Mouse (Mus musculus) liver, postnatal 0 days (tissue): ENCODE data around the gene Taf15. TPM values are rescaled to one million over a fixed set of nuclear protein-coding genes. Genes with fewer than 3 reads are reported as not detected.

Experiments
- ATAC-seq: fragments of 200-750 bp; cut with Nextera tagmentation; 2 replicates; pipeline ENCODE4 v1.8.0; 2017; ENCODE audit warnings: mild to moderate bottlenecking, moderate library complexity
- DNase-seq: peaks from one replicate; pipeline ENCODE4 v3.0.0-alpha.2; 2016
- H3K27ac ChIP-seq: fragments of 300-500 bp; sonication (generic); 2 replicates; pipeline ENCODE4 v1.5.1; 2014; ENCODE audit warnings: antibody characterized with exemption, moderate library complexity, mild to moderate bottlenecking, low read depth
- H3K27me3 ChIP-seq: fragments of 300-500 bp; sonication (generic); 2 replicates; pipeline ENCODE4 v1.6.1; 2014; ENCODE audit warnings: low read length, control low read depth, mixed read lengths; ENCODE audit not compliant: insufficient read depth
- H3K36me3 ChIP-seq: fragments of 300-500 bp; sonication (generic); replicated peaks from 2 replicates; pipeline ENCODE4 v1.6.1; 2014; ENCODE audit warnings: mild to moderate bottlenecking, control low read depth, low read length, moderate library complexity, mixed read lengths; ENCODE audit not compliant: insufficient read depth
- H3K4me1 ChIP-seq: fragments of 300-500 bp; sonication (generic); 2 replicates; pipeline ENCODE4 v1.6.1; 2014; ENCODE audit warnings: antibody characterized with exemption, mild to moderate bottlenecking, control low read depth; ENCODE audit not compliant: insufficient read depth
- H3K4me2 ChIP-seq: fragments of 300-500 bp; sonication (generic); 2 replicates; pipeline ENCODE4 v1.6.1; 2014; ENCODE audit warnings: low read depth, mild to moderate bottlenecking, low read length, moderate library complexity, mixed read lengths
- H3K4me3 ChIP-seq: fragments of 300-500 bp; sonication (generic); 2 replicates; pipeline ENCODE4 v1.5.1; 2014; ENCODE audit warnings: low read depth, low read length
- H3K9ac ChIP-seq: fragments of 300-500 bp; sonication (generic); replicated peaks from 2 replicates; pipeline ENCODE4 v1.6.1; 2014; ENCODE audit warnings: mild to moderate bottlenecking, moderate library complexity
- H3K9me3 ChIP-seq: fragments of 300-500 bp; sonication (generic); 2 replicates; pipeline ENCODE4 v1.6.1; 2016; ENCODE audit warnings: mild to moderate bottlenecking, control low read depth, low read length, mixed read lengths
- CTCF ChIP-seq: sonication (generic); IDR thresholded peaks from 2 replicates; pipeline ENCODE4 v1.5.1; 2016; ENCODE audit warnings: antibody characterized with exemption, low read depth
- EP300 ChIP-seq: IDR thresholded peaks from 2 replicates; pipeline ENCODE4 v1.6.1; 2016; ENCODE audit warnings: antibody characterized with exemption, low read depth, mild to moderate bottlenecking
- WGBS: fragments of 180-500 bp; shearing (Covaris S2); extraction: QIAGEN DNeasy Blood & Tissue Kit; methylation state at CpG from one replicate; pipeline ENCODE4 v1.1.7; 2014; ENCODE audit not compliant: insufficient replicate concordance; 5-methylcytosine and 5-hydroxymethylcytosine counted together
- polyA plus RNA-seq: library from polyadenylated mRNA; unstranded; fragments of >200 nt; fragmentation: Nextera tagmentation; extraction: Ambion mirVana; gene quantifications from 2 replicates; pipeline ENCODE4 v1.2.1, GENCODE M21; 2015

Gene Taf15
- polyA plus RNA-seq, 1 experiment from 2014 or later, result 3.4 TPM

GRCm38 (mm10) chr11:83445001-83445400 is 27.9 kb upstream of the Taf15 start:
- ATAC-seq, result no peak
- Histone ChIP-seq H3K27me3 (peaks cover 47% of the 10 kb centered on the region), H3K4me1 (peaks cover 18% of the 10 kb centered on the region), H3K36me3 (no peaks in the 10 kb centered on the region), H3K27ac (no peak overlapping the region), H3K4me3 (peak overlapping the region; percentile 37), H3K4me2 (peak overlapping the region; percentile 65), H3K9me3 (no peaks in the 10 kb centered on the region), H3K9ac (no peak overlapping the region)
- TF ChIP-seq CTCF (no peak), EP300 (no peak)
- 20% methylated on average over 19 of the region's 19 CpGs for WGBS
- no peak for DNase-seq

DNA sequence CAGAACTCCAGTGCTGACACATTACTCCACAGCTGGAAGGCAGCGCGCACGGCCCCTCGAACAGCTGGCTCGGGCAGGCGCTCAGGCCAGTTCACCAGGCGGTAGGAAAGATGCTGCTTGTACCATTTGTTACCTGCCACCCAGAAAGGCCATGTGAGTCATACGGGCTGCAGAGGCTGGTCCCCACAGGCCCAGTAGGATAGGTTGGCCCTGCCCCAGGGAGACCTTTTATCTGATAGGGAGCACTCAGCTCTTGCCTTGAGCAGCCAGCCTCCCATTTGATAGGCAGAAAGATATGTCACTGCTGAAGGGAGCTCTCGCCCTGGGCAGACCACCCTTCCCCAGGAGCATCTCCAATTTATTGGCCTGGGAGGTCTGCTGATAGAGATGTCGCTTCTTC is 25.3 kb upstream of the Taf15 start:
- Histone ChIP-seq H3K9me3 (no peaks in the 10 kb centered on the region), H3K36me3 (no peaks in the 10 kb centered on the region), H3K27me3 (peaks cover 29% of the 10 kb centered on the region), H3K4me3 (no peak overlapping the region), H3K4me2 (no peak overlapping the region), H3K9ac (no peak overlapping the region), H3K4me1 (peaks cover 18% of the 10 kb centered on the region), H3K27ac (no peak overlapping the region)
- WGBS, result 75% methylated on average over 10 of the region's 10 CpGs
- TF ChIP-seq EP300 (no peak), CTCF (no peak)
- DNase-seq (no peak), ATAC-seq (no peak)

GRCm38 (mm10) chr11:83448021-83448926 is 24.6 kb upstream of the Taf15 start:
- peaks cover 23% of the 10 kb centered on the region for H3K27me3 ChIP-seq
- no peak overlapping the region for H3K9ac ChIP-seq
- H3K4me2 ChIP-seq, result no peak overlapping the region
- no peak overlapping the region for H3K4me3 ChIP-seq
- WGBS, result 51% methylated on average over 16 of the region's 16 CpGs
- H3K4me1 ChIP-seq, result peaks cover 18% of the 10 kb centered on the region
- TF ChIP-seq CTCF (no peak), EP300 (no peak)
- H3K27ac ChIP-seq, result no peak overlapping the region
- peak; percentile 27; the same call in 1 of the 2 replicates for ATAC-seq
- DNase-seq, result no peak
- H3K9me3 ChIP-seq, result no peaks in the 10 kb centered on the region
- no peaks in the 10 kb centered on the region for H3K36me3 ChIP-seq

GRCm38 (mm10) chr11:83448927-83449236 is 24.0 kb upstream of the Taf15 start:
- no peak for ATAC-seq
- Histone ChIP-seq H3K36me3 (no peaks in the 10 kb centered on the region), H3K9ac (no peak overlapping the region), H3K27me3 (peaks cover 17% of the 10 kb centered on the region), H3K4me2 (no peak overlapping the region), H3K4me1 (peaks cover 15% of the 10 kb centered on the region), H3K4me3 (no peak overlapping the region), H3K27ac (no peak overlapping the region), H3K9me3 (no peaks in the 10 kb centered on the region)
- DNase-seq, result no peak
- no peak for TF ChIP-seq EP300
- TF ChIP-seq CTCF, result no peak

- WGBS, result 41% methylated on average over 4 of the region's 4 CpGs
- no peak overlapping the region for H3K27ac ChIP-seq
- peaks cover 12% of the 10 kb centered on the region; the same call in 1 of the 2 replicates for H3K27me3 ChIP-seq
- H3K4me1 ChIP-seq, result peaks cover 15% of the 10 kb centered on the region
- ATAC-seq (no peak), DNase-seq (no peak)
- no peaks in the 10 kb centered on the region for H3K9me3 ChIP-seq
- no peak for TF ChIP-seq EP300
- no peak for TF ChIP-seq CTCF
- H3K36me3 ChIP-seq, result no peaks in the 10 kb centered on the region
- H3K9ac ChIP-seq, result no peak overlapping the region
- H3K4me2 ChIP-seq, result no peak overlapping the region
- H3K4me3 ChIP-seq, result no peak overlapping the region
Measured at GRCm38 (mm10) chr11:83449298-83449697, 23.6 kb upstream of the Taf15 start.

- no peaks in the 10 kb centered on the region for H3K36me3 ChIP-seq
- TF ChIP-seq EP300 (no peak), CTCF (no peak)
- ATAC-seq (no peak), DNase-seq (no peak)
- 49% methylated on average over 1 of the region's 1 CpGs for WGBS
- H3K9ac ChIP-seq, result no peak overlapping the region
- no peaks in the 10 kb centered on the region for H3K9me3 ChIP-seq
- no peak overlapping the region for H3K4me2 ChIP-seq
- H3K4me1 ChIP-seq, result peaks cover 20% of the 10 kb centered on the region
- H3K27me3 ChIP-seq, result no peaks in the 10 kb centered on the region
- H3K4me3 ChIP-seq, result no peak overlapping the region
- no peak overlapping the region for H3K27ac ChIP-seq
Measured at GRCm38 (mm10) chr11:83450550-83450949, 22.3 kb upstream of the Taf15 start.
